Mouse (Mus musculus) regulatory T cell (primary cell): ENCODE measurements around the gene Dcun1d1.

Experiments
- in situ Hi-C: fragments of 300-600 bp; cut with MboI, MseI; formaldehyde crosslinking; loops from one replicate; pipeline ENCODE4 v1.15.1; 2025; ENCODE audit warnings: high pct_unique_total_duplicates

Dcun1d1 gene

GRCm38 (mm10) chr3:35937345-35937744 is at the start of gene Dcun1d1:
Dcun1d1 (minus strand) TSS chr3:35937445.
- in situ Hi-C loops = no loop called here

- in situ Hi-C loops = no loop called here
These were observed 49.0 kb upstream of the Dcun1d1 start for GRCm38 (mm10) chr3:35986266-35986665.

GRCm38 (mm10) chr3:35973551-35973950 is 36.3 kb upstream of the Dcun1d1 start:
- in situ Hi-C loops = no loop called here

- in situ Hi-C loops = no loop called here
These were observed 35.7 kb upstream of the Dcun1d1 start for GRCm38 (mm10) chr3:35972985-35973384.

- in situ Hi-C loops = no loop called here
These were observed 33.9 kb upstream of the Dcun1d1 start for GRCm38 (mm10) chr3:35971149-35971548.

GRCm38 (mm10) chr3:35970441-35970840 is 33.2 kb upstream of the Dcun1d1 start:
- in situ Hi-C loops = no loop called here

GRCm38 (mm10) chr3:35967366-35967921 is 30.2 kb upstream of the Dcun1d1 start:
- in situ Hi-C loops = no loop called here

- in situ Hi-C loops = no loop called here
These were observed 29.2 kb upstream of the Dcun1d1 start for GRCm38 (mm10) chr3:35966493-35966892.

- in situ Hi-C loops = loop anchor here (5.0 kb wide), 1 partner anchor 172 kb away; no protein-coding TSS in a partner anchor
These were observed 27.7 kb upstream of the Dcun1d1 start for GRCm38 (mm10) chr3:35964928-35965327.

- in situ Hi-C loops = loop anchor here (5.0 kb wide), 1 partner anchor 173 kb away; no protein-coding TSS in a partner anchor
These were observed 26.7 kb upstream of the Dcun1d1 start for GRCm38 (mm10) chr3:35963921-35964320.

- in situ Hi-C loops = loop anchor here (5.0 kb wide), 1 partner anchor 174 kb away; no protein-coding TSS in a partner anchor
These were observed 26.2 kb upstream of the Dcun1d1 start for GRCm38 (mm10) chr3:35963401-35963800.

- in situ Hi-C loops = loop anchor here (5.0 kb wide), 1 partner anchor 174 kb away; no protein-coding TSS in a partner anchor
These were observed 25.7 kb upstream of the Dcun1d1 start for GRCm38 (mm10) chr3:35962967-35963366.

- in situ Hi-C loops = no loop called here
These were observed 20.0 kb upstream of the Dcun1d1 start for GRCm38 (mm10) chr3:35957230-35957629.

- in situ Hi-C loops = no loop called here
These were observed 17.8 kb upstream of the Dcun1d1 start for GRCm38 (mm10) chr3:35954901-35955575.

- in situ Hi-C loops = no loop called here
These were observed 16.6 kb upstream of the Dcun1d1 start for GRCm38 (mm10) chr3:35953816-35954215.

- in situ Hi-C loops = no loop called here
These were observed 15.9 kb upstream of the Dcun1d1 start for GRCm38 (mm10) chr3:35953184-35953583.

GRCm38 (mm10) chr3:35948197-35948596 is 11.0 kb upstream of the Dcun1d1 start:
- in situ Hi-C loops = no loop called here

GRCm38 (mm10) chr3:35940520-35941135 is 3.4 kb upstream of the Dcun1d1 start:
- in situ Hi-C loops = no loop called here

GRCm38 (mm10) chr3:35940047-35940446 is 2.8 kb upstream of the Dcun1d1 start:
- in situ Hi-C loops = no loop called here

GRCm38 (mm10) chr3:35933405-35933777 is 3.9 kb downstream of the Dcun1d1 start:
- in situ Hi-C loops = no loop called here

GRCm38 (mm10) chr3:35932735-35933404 is 4.4 kb downstream of the Dcun1d1 start:
- in situ Hi-C loops = no loop called here
